Mouse (Mus musculus): ENCODE results near the gene Gm10974. TPM values are rescaled to one million over a fixed set of nuclear protein-coding genes. Genes with fewer than 3 reads are reported as not detected.
A peak's percentile ranks its signal among the peaks of the same experiment; 100 is the strongest.

Gene Gm10974
- total RNA-seq, 2 experiments from 2014 or later = not detected

GRCm38 (mm10) chr7:66404802-66405201 is 39.1 kb downstream of the Gm10974 start:
- no peak for DNase-seq (ENCODE audit: low spot score in 2 of 2)

- DNase-seq (ENCODE audit: low spot score in 2 of 2) = no peak
Observed at GRCm38 (mm10) chr7:66405541-66405940, 39.8 kb downstream of the Gm10974 start.

DNA sequence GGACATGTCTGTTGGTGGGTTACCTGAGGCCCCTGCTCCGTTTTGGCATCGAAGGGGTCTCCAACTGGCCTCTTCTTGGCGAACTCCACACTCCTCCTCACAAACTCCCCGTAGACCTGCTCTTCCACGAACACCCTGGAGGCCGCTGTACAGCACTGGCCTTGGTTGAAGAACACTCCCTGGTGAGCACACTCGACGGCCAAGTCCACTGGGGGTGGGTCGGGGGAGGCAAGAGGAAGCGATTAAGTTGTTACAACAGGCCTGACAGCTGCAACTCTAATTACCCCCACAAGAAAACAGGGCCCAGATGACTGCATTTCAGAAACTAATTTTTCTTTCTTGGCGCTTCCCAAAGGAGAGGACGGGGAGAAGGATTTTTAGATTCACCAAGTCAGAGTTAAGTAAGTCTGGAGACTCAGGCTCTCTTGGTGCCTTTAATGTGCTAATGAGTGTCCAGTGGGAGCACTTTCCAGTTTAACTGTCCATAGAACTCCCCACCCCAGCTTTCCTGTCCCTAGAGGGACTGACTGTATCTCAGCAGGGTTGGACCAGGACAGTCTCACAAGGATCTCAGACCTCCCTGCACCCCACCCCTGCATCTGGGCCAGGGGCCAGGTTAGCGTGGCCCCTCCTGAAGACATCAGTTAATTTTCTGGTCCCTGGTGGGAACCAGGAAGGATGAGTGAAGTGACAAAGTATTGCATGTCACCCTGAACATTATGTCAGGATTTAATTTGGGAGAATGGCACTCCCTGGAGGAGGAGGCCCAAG is 40.4 kb downstream of the Gm10974 start:
- no peak for DNase-seq (ENCODE audit: low spot score in 2 of 2)

DNA sequence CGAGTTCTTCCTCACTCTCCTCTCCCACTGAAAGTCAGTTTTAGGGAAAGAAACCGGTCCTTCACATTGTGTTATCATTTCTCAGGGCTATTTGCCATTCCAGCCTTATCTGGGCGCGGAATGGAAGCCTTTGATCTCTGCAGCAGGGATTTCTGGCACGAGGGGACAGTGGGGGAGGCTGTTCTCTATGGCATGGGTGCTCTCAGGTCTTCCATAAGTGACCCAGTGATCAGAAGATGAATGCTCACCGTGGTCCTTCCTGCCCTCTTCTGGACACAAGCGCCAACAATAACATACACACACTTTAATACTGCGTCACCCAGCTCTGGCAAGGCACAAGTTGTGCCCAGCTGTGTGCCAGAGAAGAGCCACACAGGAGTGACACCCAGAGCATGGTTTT is 41.3 kb downstream of the Gm10974 start:
- no peak for DNase-seq (ENCODE audit: low spot score in 2 of 2)

DNA sequence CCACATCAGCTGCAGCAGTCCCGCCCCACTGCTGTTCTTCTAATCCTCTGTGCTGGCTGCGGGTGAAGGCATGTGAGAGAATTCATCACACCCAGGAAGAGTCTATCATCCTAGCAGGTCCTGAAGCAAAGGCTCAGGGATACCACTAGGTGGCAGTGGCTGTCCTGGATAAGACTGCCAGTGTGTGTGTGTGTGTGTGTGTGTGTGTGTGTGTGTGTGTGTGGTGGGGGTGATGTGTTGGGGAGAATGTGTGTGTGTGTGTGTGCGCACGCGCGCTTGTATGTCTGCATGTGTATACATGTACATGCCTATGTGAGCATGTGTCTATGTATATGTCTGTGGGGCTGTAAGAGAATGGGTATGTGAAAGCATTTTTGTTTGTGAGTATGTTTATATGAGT is 43.7 kb downstream of the Gm10974 start:
- peak in 1 of 2 experiments; percentile 52 for DNase-seq (ENCODE audit: low spot score in 2 of 2)

- DNase-seq (ENCODE audit: low spot score in 2 of 2) = no peak
Observed at GRCm38 (mm10) chr7:66413093-66413492, 47.4 kb downstream of the Gm10974 start.

GRCm38 (mm10) chr7:66416829-66417228 is 51.1 kb downstream of the Gm10974 start:
- no peak for DNase-seq (ENCODE audit: low spot score in 2 of 2)

DNA sequence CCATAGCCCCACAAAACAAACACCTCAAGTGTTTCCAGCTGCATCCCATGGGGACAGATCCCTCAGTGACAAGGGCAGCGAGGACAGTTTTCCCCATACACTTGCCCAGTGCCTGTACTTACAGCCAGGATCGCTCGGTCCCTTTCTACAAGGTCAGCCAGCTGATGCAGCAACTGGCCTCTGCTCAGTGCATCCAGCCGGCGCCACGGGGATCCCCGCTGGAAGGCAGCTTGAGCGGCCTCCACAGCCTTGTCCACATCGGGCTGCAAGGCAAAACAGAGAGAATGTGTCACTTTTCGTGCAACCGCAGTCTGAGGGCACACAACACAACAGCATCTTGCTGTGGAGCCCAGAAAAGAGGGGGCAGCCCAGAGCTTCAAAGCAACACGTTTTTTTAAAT is 53.3 kb downstream of the Gm10974 start:
- DNase-seq (ENCODE audit: low spot score in 2 of 2) = no peak

DNA sequence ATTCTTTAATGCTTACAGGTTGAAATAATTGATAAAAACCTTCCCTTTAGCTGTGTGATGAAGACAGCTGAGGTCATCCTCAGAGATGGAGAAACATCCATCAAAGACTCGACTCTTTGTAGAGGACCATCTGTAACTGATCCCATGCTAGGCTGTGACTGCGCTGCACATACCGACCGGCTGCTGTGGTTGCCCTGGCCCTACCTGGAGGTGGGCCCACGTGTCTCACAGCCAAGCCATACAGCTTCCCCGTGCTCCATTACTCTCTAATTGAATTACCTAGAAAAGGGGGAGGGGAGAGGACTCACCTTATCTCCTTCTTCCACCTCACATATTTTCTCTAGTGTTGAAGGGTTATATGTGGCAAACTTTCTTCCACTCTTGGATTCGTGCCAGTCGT is 56.2 kb downstream of the Gm10974 start:
- no peak for DNase-seq (ENCODE audit: low spot score in 2 of 2)

DNA sequence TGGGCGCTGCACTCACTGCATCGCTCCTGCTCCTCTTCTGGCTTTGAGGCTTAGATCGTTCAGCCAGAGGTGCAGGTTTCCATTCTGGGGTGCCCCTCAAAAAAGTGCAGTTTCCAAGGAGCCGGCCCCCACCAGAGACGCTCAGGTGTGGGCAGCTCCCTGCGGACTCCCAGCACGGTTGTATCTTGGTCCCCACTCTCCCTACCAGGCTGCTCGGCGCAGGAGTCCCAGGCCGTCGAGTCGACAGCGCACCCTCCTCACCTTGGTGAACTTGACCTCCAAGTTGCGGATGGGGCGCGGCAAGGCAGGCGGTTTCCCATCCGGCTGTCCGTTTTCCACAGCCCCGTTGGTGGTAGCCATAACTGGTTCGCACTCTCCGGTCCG is 61.3 kb downstream of the Gm10974 start:
- no peak for DNase-seq (ENCODE audit: low spot score in 2 of 2)

GRCm38 (mm10) chr7:66427437-66428161 is 61.9 kb downstream of the Gm10974 start, which contains the start of gene Aldh1a3:
Gene Aldh1a3, minus strand, starts transcription at chr7:66427517.
- DNase-seq (ENCODE audit: low spot score in 2 of 2) = peak; percentile 43 to 67

- DNase-seq (ENCODE audit: low spot score in 2 of 2) = peak; percentile 50 to 64
Observed at GRCm38 (mm10) chr7:66434453-66434935, 68.8 kb downstream of the Gm10974 start.

Small RNA genes within 50 kb of the gene (microRNA-seq; reads per million reads assigned to microRNA genes)
- not detected for gene Mir7057

Other genes with a start within 250 kb of the Gm10974 start
- 10 to 100 TPM; 13.7 to 14.4 TPM for gene Lrrk1, start 22.4 kb downstream of the Gm10974 start, total RNA-seq (2021)
- gene Aldh1a3, start 61.6 kb downstream of the Gm10974 start, total RNA-seq (2021) = 10 to 100 TPM; 14.4 to 18.2 TPM

Measured in gastrocnemius, postnatal 4 days (tissue).